Mouse (Mus musculus) stomach, postnatal 0 days (tissue): ENCODE measurements around the gene Nle1. TPM values are rescaled to one million over a fixed set of nuclear protein-coding genes. Genes with fewer than 3 reads are reported as not detected.
A peak's percentile ranks its signal among the peaks of the same experiment; 100 is the strongest.

Source experiments
- ATAC-seq: fragments of 200-750 bp; cut with Nextera tagmentation; 2 replicates; pipeline ENCODE4 v1.8.0; 2017; ENCODE audit not compliant: low FRiP score, low TSS enrichment
- DNase-seq: peaks from one replicate; pipeline ENCODE4 v3.0.0-alpha.2; 2016; ENCODE audit warnings: low spot score
- H3K27ac ChIP-seq: fragments of 300-500 bp; sonication (generic); replicated peaks from 2 replicates; pipeline ENCODE4 v1.5.1; 2014; ENCODE audit warnings: mild to moderate bottlenecking, control low read depth
- H3K27me3 ChIP-seq: fragments of 300-500 bp; sonication (generic); 2 replicates; pipeline ENCODE4 v1.6.1; 2014; ENCODE audit warnings: low read length; ENCODE audit not compliant: control insufficient read depth, insufficient read depth
- H3K36me3 ChIP-seq: fragments of 300-500 bp; sonication (generic); 2 replicates; pipeline ENCODE4 v1.6.1; 2014; ENCODE audit warnings: low read length, mixed read lengths; ENCODE audit not compliant: control insufficient read depth, insufficient read depth
- H3K4me1 ChIP-seq: fragments of 300-500 bp; sonication (generic); replicated peaks from 2 replicates; pipeline ENCODE4 v1.6.1; 2014; ENCODE audit warnings: antibody characterized with exemption; ENCODE audit not compliant: control insufficient read depth, insufficient read depth
- H3K4me2 ChIP-seq: fragments of 300-500 bp; sonication (generic); replicated peaks from 2 replicates; pipeline ENCODE4 v1.6.1; 2014; ENCODE audit warnings: low read depth, mild to moderate bottlenecking, control low read depth, moderate library complexity
- H3K4me3 ChIP-seq: fragments of 300-500 bp; sonication (generic); 2 replicates; pipeline ENCODE4 v1.5.1; 2014; ENCODE audit warnings: low read depth, low read length, control low read depth
- H3K9ac ChIP-seq: fragments of 300-500 bp; sonication (generic); 2 replicates; pipeline ENCODE4 v1.6.1; 2014; ENCODE audit warnings: mild to moderate bottlenecking, low read length, control low read depth, mixed read lengths
- H3K9me3 ChIP-seq: fragments of 300-500 bp; sonication (generic); 2 replicates; pipeline ENCODE4 v1.6.1; 2016; ENCODE audit warnings: low read length; ENCODE audit not compliant: control insufficient read depth
- CTCF ChIP-seq: IDR thresholded peaks from 2 replicates; pipeline ENCODE4 v1.5.1; 2016; ENCODE audit warnings: antibody characterized with exemption, low read depth, mild to moderate bottlenecking, moderate library complexity
- EP300 ChIP-seq: optimal IDR thresholded peaks from 2 replicates; pipeline ENCODE3; 2016; ENCODE audit warnings: antibody characterized with exemption
- WGBS: fragments of 180-500 bp; shearing (Covaris S2); extraction: QIAGEN DNeasy Blood & Tissue Kit; methylation state at CpG from one replicate; pipeline ENCODE4 v1.1.7; 2014; 5-methylcytosine and 5-hydroxymethylcytosine counted together
- polyA plus RNA-seq: library from polyadenylated mRNA; unstranded; fragments of >200 nt; fragmentation: Nextera tagmentation; extraction: Ambion mirVana; gene quantifications from 2 replicates; pipeline ENCODE4 v1.2.1, GENCODE M21; 2015

Gene Nle1
- polyA plus RNA-seq, 1 experiment from 2014 or later = 15.3 TPM

DNA sequence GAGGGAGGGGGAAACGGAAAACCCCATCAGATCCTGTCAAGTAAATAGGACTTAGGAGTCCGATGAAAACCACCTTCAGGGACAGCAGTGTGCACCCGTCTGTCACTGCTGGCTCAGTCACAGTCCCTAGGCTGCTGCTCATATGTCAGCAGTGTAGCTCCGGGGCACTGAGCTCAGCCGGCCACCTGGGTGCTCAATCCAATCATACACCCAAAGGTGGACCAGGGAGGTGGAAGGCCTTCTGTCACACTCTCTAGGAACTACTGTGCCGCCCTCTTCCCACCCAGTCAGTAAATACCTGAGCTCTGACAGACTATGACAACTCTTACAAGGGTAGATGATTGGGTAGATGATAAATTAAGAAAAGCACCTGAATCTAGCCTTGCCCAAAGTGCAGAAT is 47.5 kb downstream of the Nle1 start:
- Histone ChIP-seq H3K9ac (no peak overlapping the region), H3K4me3 (no peak overlapping the region), H3K4me2 (no peak overlapping the region), H3K4me1 (peaks cover 3% of the 10 kb centered on the region; the same call in 1 of the 2 replicates), H3K9me3 (no peaks in the 10 kb centered on the region), H3K27me3 (no peaks in the 10 kb centered on the region), H3K36me3 (no peaks in the 10 kb centered on the region), H3K27ac (peak overlapping the region; percentile 63)
- ATAC-seq (peak; percentile 83), DNase-seq (peak; percentile 61)
- no peak for TF ChIP-seq CTCF
- 78% methylated on average over 6 of the region's 6 CpGs for WGBS

DNA sequence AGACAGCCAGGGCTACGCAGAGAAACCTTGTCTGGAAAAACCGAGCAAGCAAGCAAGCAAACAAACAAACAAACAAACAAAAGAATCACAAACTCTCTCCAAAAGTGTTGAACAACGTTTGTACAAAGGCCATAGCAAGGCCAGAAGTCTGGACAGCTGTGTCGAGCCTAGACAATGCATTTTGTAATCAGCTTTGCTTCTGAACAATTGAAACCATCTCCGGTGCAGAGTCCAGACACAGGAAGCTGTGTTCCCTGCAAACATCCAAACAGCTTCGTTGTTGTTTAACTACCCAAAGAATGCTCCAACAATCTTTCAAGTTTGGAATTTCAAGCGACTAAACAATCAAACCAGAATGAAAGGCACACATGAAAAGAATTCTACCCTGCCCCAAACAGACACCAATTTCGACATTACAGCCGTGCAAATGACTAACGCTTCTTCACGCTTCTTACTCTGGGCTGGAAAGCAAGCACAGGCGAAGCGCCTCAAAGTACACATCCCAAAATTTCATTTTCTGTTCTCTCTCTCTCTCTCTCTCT is 50.8 kb downstream of the Nle1 start:
- Histone ChIP-seq H3K4me1 (peaks cover 3% of the 10 kb centered on the region; the same call in 1 of the 2 replicates), H3K4me3 (no peak overlapping the region), H3K4me2 (no peak overlapping the region), H3K27ac (no peak overlapping the region), H3K9me3 (no peaks in the 10 kb centered on the region), H3K9ac (no peak overlapping the region), H3K36me3 (no peaks in the 10 kb centered on the region), H3K27me3 (no peaks in the 10 kb centered on the region)
- no peak for ATAC-seq
- DNase-seq = no peak
- TF ChIP-seq EP300 (no peak), CTCF (no peak)
- WGBS = 68% methylated on average over 13 of the region's 13 CpGs

DNA sequence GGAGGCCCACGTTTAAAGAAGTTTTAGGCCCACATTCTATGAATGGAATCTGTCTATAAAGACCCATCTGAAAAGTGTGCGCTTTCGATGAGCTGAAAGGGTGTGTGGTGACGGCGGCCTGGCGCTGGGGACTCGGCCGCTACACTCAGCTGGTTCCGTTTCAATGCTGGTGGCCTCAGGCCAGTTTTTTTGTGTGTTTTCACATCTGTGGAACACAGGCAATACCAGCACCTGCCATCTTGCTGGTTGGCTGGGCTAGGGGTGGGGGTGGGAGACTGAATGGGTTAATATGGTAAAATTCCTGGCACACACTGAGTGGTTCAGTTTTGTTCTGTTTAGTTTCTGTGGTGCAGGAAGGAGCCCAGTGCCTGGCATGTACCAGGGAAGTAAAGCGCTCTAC is 52.2 kb downstream of the Nle1 start:
- no peak; the same call in 1 of the 2 replicates for ATAC-seq
- peak overlapping the region; percentile 63 for H3K27ac ChIP-seq
- H3K9ac ChIP-seq = no peak overlapping the region
- no peaks in the 10 kb centered on the region for H3K9me3 ChIP-seq
- peaks cover 3% of the 10 kb centered on the region; the same call in 1 of the 2 replicates for H3K4me1 ChIP-seq
- no peaks in the 10 kb centered on the region for H3K27me3 ChIP-seq
- TF ChIP-seq CTCF = no peak
- TF ChIP-seq EP300 = no peak
- H3K36me3 ChIP-seq = no peaks in the 10 kb centered on the region
- H3K4me2 ChIP-seq = no peak overlapping the region
- DNase-seq = no peak
- H3K4me3 ChIP-seq = no peak overlapping the region
- 54% methylated on average over 10 of the region's 10 CpGs for WGBS

DNA sequence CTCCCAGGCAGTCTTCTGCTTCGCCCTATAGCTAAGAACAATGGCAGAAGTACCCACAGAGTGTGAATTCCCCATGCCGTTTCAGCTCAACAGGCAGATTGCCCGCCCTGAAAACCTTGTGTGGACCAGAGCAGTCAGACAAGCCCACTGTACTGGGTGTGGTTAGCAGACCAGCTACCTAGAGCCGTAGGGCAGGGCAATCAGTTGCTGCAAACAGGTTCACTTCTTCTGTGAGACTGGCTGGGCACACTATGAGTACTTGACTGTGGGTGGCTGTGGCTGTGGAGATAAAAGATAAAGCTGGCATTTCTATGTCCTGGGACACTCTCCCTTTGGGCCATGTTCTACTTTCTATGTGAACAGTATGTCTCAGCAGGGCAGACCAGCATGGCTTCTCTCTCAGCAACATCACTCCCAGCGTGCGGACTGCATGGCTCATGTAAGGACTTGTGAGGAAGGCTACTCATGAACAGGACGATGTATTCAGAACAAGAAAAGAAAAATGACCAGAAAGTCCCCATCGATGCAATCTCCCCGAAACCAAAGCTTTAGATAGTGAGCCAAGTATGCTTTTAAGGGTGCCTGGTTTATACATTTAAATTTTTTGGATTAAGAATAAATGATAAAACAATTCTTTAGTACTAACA is 52.8 kb downstream of the Nle1 start:
- H3K27me3 ChIP-seq = no peaks in the 10 kb centered on the region
- WGBS = 49% methylated on average over 9 of the region's 9 CpGs
- peaks cover 3% of the 10 kb centered on the region; the same call in 1 of the 2 replicates for H3K4me1 ChIP-seq
- H3K36me3 ChIP-seq = no peaks in the 10 kb centered on the region
- H3K9ac ChIP-seq = no peak overlapping the region
- ATAC-seq (peak; percentile 78), DNase-seq (peak; percentile 60)
- no peak for TF ChIP-seq CTCF
- TF ChIP-seq EP300 = no peak
- H3K9me3 ChIP-seq = no peaks in the 10 kb centered on the region
- H3K4me3 ChIP-seq = no peak overlapping the region
- peak overlapping the region; percentile 56 for H3K27ac ChIP-seq
- no peak overlapping the region; the same call in 1 of the 2 replicates for H3K4me2 ChIP-seq

DNA sequence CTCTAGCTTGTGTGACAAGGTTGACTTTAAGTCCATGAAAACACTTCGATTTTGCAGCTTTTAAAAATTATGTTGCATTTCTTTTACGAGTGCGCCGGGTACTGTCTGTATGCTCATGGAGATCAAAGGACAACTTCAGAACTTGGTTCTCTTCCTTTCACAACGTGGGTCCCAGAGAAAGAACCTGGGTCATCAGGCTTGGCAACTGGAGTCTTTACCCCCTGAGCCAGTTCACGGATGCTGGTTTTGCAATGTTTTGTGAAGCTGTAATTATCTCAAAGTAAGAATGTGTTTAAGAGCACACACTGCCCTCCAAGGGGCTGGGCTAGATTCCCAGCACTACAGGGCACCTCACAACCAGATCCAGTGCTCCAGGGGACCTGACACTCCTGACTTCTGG is 54.1 kb downstream of the Nle1 start:
- Histone ChIP-seq H3K4me1 (peaks cover 3% of the 10 kb centered on the region; the same call in 1 of the 2 replicates), H3K36me3 (no peaks in the 10 kb centered on the region), H3K4me2 (no peak overlapping the region), H3K9me3 (no peaks in the 10 kb centered on the region), H3K4me3 (no peak overlapping the region), H3K9ac (no peak overlapping the region), H3K27ac (no peak overlapping the region), H3K27me3 (no peaks in the 10 kb centered on the region)
- no peak for ATAC-seq
- TF ChIP-seq EP300 (no peak), CTCF (no peak)
- 82% methylated on average over 6 of the region's 6 CpGs for WGBS
- DNase-seq = no peak

DNA sequence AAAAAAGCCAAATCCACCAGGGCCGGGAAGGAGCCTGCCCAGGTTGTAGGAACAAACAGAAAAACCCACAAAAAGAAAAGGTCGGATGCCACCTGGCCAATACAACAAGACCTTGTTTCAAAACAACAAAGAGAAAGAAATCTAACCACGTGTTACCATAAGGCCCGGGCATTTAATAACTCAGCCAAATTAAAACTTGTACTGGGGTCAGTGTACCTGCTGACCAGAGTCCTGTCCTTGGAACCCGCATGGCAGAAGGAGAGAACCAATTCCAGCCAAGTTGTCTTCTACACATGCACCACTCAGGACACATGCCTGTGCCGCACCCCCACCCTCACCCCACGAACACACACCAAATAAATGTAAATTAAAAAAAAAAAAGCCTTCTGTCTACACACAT is 55.3 kb downstream of the Nle1 start:
- no peak overlapping the region for H3K4me3 ChIP-seq
- peaks cover 3% of the 10 kb centered on the region; the same call in 1 of the 2 replicates for H3K4me1 ChIP-seq
- TF ChIP-seq CTCF (no peak), EP300 (no peak)
- 88% methylated on average over 7 of the region's 7 CpGs for WGBS
- H3K4me2 ChIP-seq = no peak overlapping the region
- no peak overlapping the region for H3K9ac ChIP-seq
- no peaks in the 10 kb centered on the region for H3K27me3 ChIP-seq
- H3K9me3 ChIP-seq = no peaks in the 10 kb centered on the region
- no peak overlapping the region for H3K27ac ChIP-seq
- DNase-seq = no peak
- no peaks in the 10 kb centered on the region for H3K36me3 ChIP-seq
- no peak for ATAC-seq
